Mouse (Mus musculus) layer of hippocampus, adult 18-20 months (tissue): ENCODE results near the gene Gm16253. TPM values are rescaled to one million over a fixed set of nuclear protein-coding genes. Genes with fewer than 3 reads are reported as not detected.

Experiments
- DNase-seq, 2 experiments: peaks; one replicate each; pipeline ENCODE4 v3.0.0; 2022; ENCODE audit warnings: low spot score in 2 of 2
- total RNA-seq, 2 experiments: library from RNA; stranded (reverse); gene quantifications; 2 replicates each; pipeline ENCODE4 v1.2.3; 2021

Gm16253 gene
- total RNA-seq, 2 experiments from 2014 or later, result not detected

GRCm38 (mm10) chr3:96571896-96572698 lies 4.7 kb upstream of the Gm16253 start:
- no peak for DNase-seq

- no peak for DNase-seq
Measured at GRCm38 (mm10) chr3:96573611-96574511, 2.9 kb upstream of the Gm16253 start.

- DNase-seq, result no peak
Measured at GRCm38 (mm10) chr3:96575272-96575984, 1.4 kb upstream of the Gm16253 start.

GRCm38 (mm10) chr3:96576005-96576658 lies 652 bp upstream of the Gm16253 start:
- DNase-seq, result no peak

GRCm38 (mm10) chr3:96577566-96577965 lies 782 bp downstream of the Gm16253 start:
- no peak for DNase-seq

- no peak for DNase-seq
Measured at GRCm38 (mm10) chr3:96578561-96579238, 1.9 kb downstream of the Gm16253 start.

- no peak for DNase-seq
Measured at GRCm38 (mm10) chr3:96579239-96579750, 2.5 kb downstream of the Gm16253 start.

- DNase-seq, result peak; percentile 90 to 94
Measured at GRCm38 (mm10) chr3:96579885-96580454, 3.2 kb downstream of the Gm16253 start.

GRCm38 (mm10) chr3:96581141-96581540 lies 4.4 kb downstream of the Gm16253 start:
- no peak for DNase-seq

- DNase-seq, result no peak
Measured at GRCm38 (mm10) chr3:96581771-96582515, 5.2 kb downstream of the Gm16253 start.

GRCm38 (mm10) chr3:96583386-96583785 lies 6.6 kb downstream of the Gm16253 start:
- no peak for DNase-seq

- no peak for DNase-seq
Measured at GRCm38 (mm10) chr3:96590657-96591056, 13.9 kb downstream of the Gm16253 start.

- DNase-seq, result no peak
Measured at GRCm38 (mm10) chr3:96593374-96593773, 16.6 kb downstream of the Gm16253 start.

GRCm38 (mm10) chr3:96593790-96594560 lies 17.2 kb downstream of the Gm16253 start, which contains the start of gene Polr3gl:
TSS of gene Polr3gl (minus strand) at chr3:96594181.
- DNase-seq, result peak; percentile 91 to 95

GRCm38 (mm10) chr3:96594851-96595250 lies 18.1 kb downstream of the Gm16253 start:
- DNase-seq, result no peak

- DNase-seq, result no peak
Measured at GRCm38 (mm10) chr3:96595661-96596060, 18.9 kb downstream of the Gm16253 start.

GRCm38 (mm10) chr3:96596228-96596707 lies 19.5 kb downstream of the Gm16253 start, which contains the start of gene Ankrd34a:
TSS of gene Ankrd34a (plus strand) at chr3:96596636.
- peak; percentile 79 to 85 for DNase-seq

- no peak for DNase-seq
Measured at GRCm38 (mm10) chr3:96596855-96597254, 20.1 kb downstream of the Gm16253 start.
